Mouse (Mus musculus) embryo, embryonic 11 days (tissue): ENCODE measurements at regions not wholly inside any gene's neighbourhood (a gene's known extent, or its start where the extent isn't known, plus 50 kb on each side); places are given as distances from the start of the nearest gene placed in this dataset.

Source experiments
- DNase-seq: peaks from one replicate; pipeline ENCODE4 v3.0.0-alpha.2; 2015

GRCm38 (mm10) chr14:48942882-48943281 is 123.0 kb upstream of the Ap5m1 start:
- DNase-seq = peak; percentile 10

- no peak for DNase-seq
These were observed 135.0 kb upstream of the Ap5m1 start for GRCm38 (mm10) chr14:48930886-48931285.

GRCm38 (mm10) chr14:48925870-48926269 is 140.0 kb upstream of the Ap5m1 start:
- DNase-seq = no peak

GRCm38 (mm10) chr14:48909420-48909819 is 156.5 kb upstream of the Ap5m1 start:
- DNase-seq = no peak

GRCm38 (mm10) chr14:48907991-48908698 is 157.8 kb upstream of the Ap5m1 start:
- no peak for DNase-seq

- no peak for DNase-seq
These were observed 158.4 kb upstream of the Ap5m1 start for GRCm38 (mm10) chr14:48907403-48907973.

GRCm38 (mm10) chr14:48906956-48907355 is 158.9 kb upstream of the Ap5m1 start:
- DNase-seq = no peak

- DNase-seq = no peak
These were observed 161.3 kb upstream of the Ap5m1 start for GRCm38 (mm10) chr14:48904576-48904975.

GRCm38 (mm10) chr14:48903526-48903925 is 162.4 kb upstream of the Ap5m1 start:
- no peak for DNase-seq

GRCm38 (mm10) chr14:48900201-48900600 is 165.7 kb upstream of the Ap5m1 start:
- no peak for DNase-seq

GRCm38 (mm10) chr14:48897140-48897539 is 168.8 kb upstream of the Ap5m1 start:
- no peak for DNase-seq

GRCm38 (mm10) chr14:48896235-48896634 is 169.7 kb upstream of the Ap5m1 start:
- DNase-seq = no peak

- no peak for DNase-seq
These were observed 174.7 kb upstream of the Ap5m1 start for GRCm38 (mm10) chr14:48891216-48891615.

- DNase-seq = peak; percentile 68
These were observed 176.9 kb upstream of the Ap5m1 start for GRCm38 (mm10) chr14:48888954-48889353.

GRCm38 (mm10) chr14:48880041-48880440 is 185.9 kb upstream of the Ap5m1 start:
- DNase-seq = no peak

GRCm38 (mm10) chr14:48877998-48878657 is 187.8 kb upstream of the Ap5m1 start:
- DNase-seq = no peak

GRCm38 (mm10) chr14:48871313-48871712 is 194.6 kb upstream of the Ap5m1 start:
- no peak for DNase-seq

- DNase-seq = no peak
These were observed 195.9 kb upstream of the Ap5m1 start for GRCm38 (mm10) chr14:48869956-48870355.

- no peak for DNase-seq
These were observed 181.8 kb upstream of the Otx2 start for GRCm38 (mm10) chr14:48855453-48855852.

GRCm38 (mm10) chr14:48854188-48854924 is 180.7 kb upstream of the Otx2 start:
- DNase-seq = no peak

- DNase-seq = peak; percentile 33
These were observed 180.0 kb upstream of the Otx2 start for GRCm38 (mm10) chr14:48853479-48854187.

GRCm38 (mm10) chr14:48852787-48853186 is 179.2 kb upstream of the Otx2 start:
- DNase-seq = peak; percentile 62

- DNase-seq = peak; percentile 7
These were observed 178.4 kb upstream of the Otx2 start for GRCm38 (mm10) chr14:48852061-48852460.
